Mouse (Mus musculus) heart, embryonic 12.5 days (tissue): ENCODE measurements around the gene Kif12. TPM values are rescaled to one million over a fixed set of nuclear protein-coding genes. Genes with fewer than 3 reads are reported as not detected.

ENCODE experiments used
- ATAC-seq: fragments of 200-750 bp; cut with Nextera tagmentation; 2 replicates; pipeline ENCODE4 v1.8.0; 2017; ENCODE audit warnings: moderate TSS enrichment, moderate library complexity; ENCODE audit not compliant: insufficient number of reproducible peaks, low FRiP score
- H3K27ac ChIP-seq: fragments of 300-500 bp; sonication (generic); 2 replicates; pipeline ENCODE4 v1.5.1; 2016; ENCODE audit warnings: mild to moderate bottlenecking, moderate library complexity; ENCODE audit not compliant: poor library complexity, severe bottlenecking
- H3K27me3 ChIP-seq: fragments of 300-500 bp; sonication (generic); replicated peaks from 2 replicates; pipeline ENCODE4 v1.6.1; 2016; ENCODE audit warnings: mild to moderate bottlenecking, moderate library complexity
- H3K36me3 ChIP-seq: fragments of 300-500 bp; sonication (generic); 2 replicates; pipeline ENCODE4 v1.6.1; 2016; ENCODE audit warnings: mild to moderate bottlenecking, moderate library complexity
- H3K4me1 ChIP-seq: fragments of 300-500 bp; sonication (generic); replicated peaks from 2 replicates; pipeline ENCODE4 v1.6.1; 2016; ENCODE audit warnings: mild to moderate bottlenecking
- H3K4me2 ChIP-seq: fragments of 300-500 bp; sonication (generic); 2 replicates; pipeline ENCODE4 v1.6.1; 2016; ENCODE audit warnings: mild to moderate bottlenecking, moderate library complexity
- H3K4me3 ChIP-seq: fragments of 300-500 bp; sonication (generic); 2 replicates; pipeline ENCODE4 v1.5.1; 2016; ENCODE audit warnings: mild to moderate bottlenecking
- H3K9ac ChIP-seq: fragments of 300-500 bp; sonication (generic); 2 replicates; pipeline ENCODE4 v1.6.1; 2016; ENCODE audit warnings: mild to moderate bottlenecking, moderate library complexity
- H3K9me3 ChIP-seq: fragments of 300-500 bp; sonication (generic); replicated peaks from 2 replicates; pipeline ENCODE4 v1.6.1; 2016; ENCODE audit warnings: mild to moderate bottlenecking, moderate library complexity
- WGBS: fragments of 180-500 bp; shearing (Covaris S2); methylation state at CpG from one replicate; pipeline ENCODE4 v1.1.7; 2016; 5-methylcytosine and 5-hydroxymethylcytosine counted together
- polyA plus RNA-seq: library from polyadenylated mRNA; unstranded; fragments of >200 nt; fragmentation: Nextera tagmentation; extraction: Ambion mirVana; gene quantifications from 2 replicates; pipeline ENCODE4 v1.2.1, GENCODE M21; 2016

Kif12 gene
- polyA plus RNA-seq, 1 experiment from 2014 or later = 0.46 TPM

- Histone ChIP-seq H3K9me3 (no peaks in the 10 kb centered on the region), H3K4me2 (no peak overlapping the region), H3K9ac (no peak overlapping the region), H3K27me3 (0 out of 2 replicates have a peak, but pooled peaks cover 3% of the 10 kb centered on the region), H3K36me3 (no peaks in the 10 kb centered on the region), H3K4me1 (peaks cover 29% of the 10 kb centered on the region), H3K4me3 (no peak overlapping the region), H3K27ac (no peak overlapping the region)
- no peak for ATAC-seq
- WGBS = 74% methylated on average over 7 of the region's 7 CpGs
Measured at GRCm38 (mm10) chr4:63203874-63204273, 31.9 kb upstream of the Kif12 start.

- ATAC-seq = no peak
- H3K36me3 ChIP-seq = no peaks in the 10 kb centered on the region
- H3K4me2 ChIP-seq = no peak overlapping the region
- H3K9ac ChIP-seq = no peak overlapping the region
- H3K9me3 ChIP-seq = no peaks in the 10 kb centered on the region
- H3K4me3 ChIP-seq = no peak overlapping the region
- no peak overlapping the region for H3K27ac ChIP-seq
- 0 out of 2 replicates have a peak, but pooled peaks cover 3% of the 10 kb centered on the region for H3K27me3 ChIP-seq
- H3K4me1 ChIP-seq = no peaks in the 10 kb centered on the region
- 85% methylated on average over 5 of the region's 5 CpGs for WGBS
Measured at GRCm38 (mm10) chr4:63199366-63199765, 27.4 kb upstream of the Kif12 start.

- 83% methylated on average over 2 of the region's 2 CpGs for WGBS
- Histone ChIP-seq H3K4me2 (no peak overlapping the region), H3K4me3 (no peak overlapping the region), H3K27me3 (peaks cover 8% of the 10 kb centered on the region; the same call in 1 of the 2 replicates), H3K9me3 (no peaks in the 10 kb centered on the region), H3K4me1 (peaks cover 9% of the 10 kb centered on the region), H3K36me3 (no peaks in the 10 kb centered on the region), H3K9ac (no peak overlapping the region), H3K27ac (no peak overlapping the region)
- ATAC-seq = no peak
Measured at GRCm38 (mm10) chr4:63194366-63194765, 22.4 kb upstream of the Kif12 start.

GRCm38 (mm10) chr4:63191641-63192040 lies 19.7 kb upstream of the Kif12 start:
- Histone ChIP-seq H3K4me2 (no peak overlapping the region), H3K27me3 (peaks cover 8% of the 10 kb centered on the region; the same call in 1 of the 2 replicates), H3K4me3 (no peak overlapping the region), H3K36me3 (no peaks in the 10 kb centered on the region), H3K4me1 (peaks cover 16% of the 10 kb centered on the region), H3K9me3 (no peaks in the 10 kb centered on the region), H3K9ac (no peak overlapping the region), H3K27ac (no peak overlapping the region)
- no peak for ATAC-seq
- 29% methylated on average over 5 of the region's 5 CpGs for WGBS

- peaks cover 22% of the 10 kb centered on the region for H3K27me3 ChIP-seq
- ATAC-seq = peak; percentile 44; the same call in 1 of the 2 replicates
- no peak overlapping the region for H3K27ac ChIP-seq
- WGBS = 34% methylated on average over 21 of the region's 21 CpGs
- peaks cover 27% of the 10 kb centered on the region for H3K4me1 ChIP-seq
- H3K9me3 ChIP-seq = no peaks in the 10 kb centered on the region
- H3K36me3 ChIP-seq = no peaks in the 10 kb centered on the region
- no peak overlapping the region for H3K4me3 ChIP-seq
- H3K4me2 ChIP-seq = 0 out of 2 replicates have a peak overlapping the region, but pooled peaks have one; percentile 6
- H3K9ac ChIP-seq = 0 out of 2 replicates have a peak overlapping the region, but pooled peaks have one; percentile 2
Measured at GRCm38 (mm10) chr4:63186281-63186870, 14.4 kb upstream of the Kif12 start.

GRCm38 (mm10) chr4:63181556-63181955 lies 9.6 kb upstream of the Kif12 start:
- 0 out of 2 replicates have a peak, but pooled peaks have one; percentile 56 for ATAC-seq
- H3K4me3 ChIP-seq = no peak overlapping the region
- H3K36me3 ChIP-seq = no peaks in the 10 kb centered on the region
- peaks cover 14% of the 10 kb centered on the region for H3K27me3 ChIP-seq
- 8% methylated on average over 5 of the region's 5 CpGs for WGBS
- no peak overlapping the region for H3K4me2 ChIP-seq
- H3K27ac ChIP-seq = no peak overlapping the region
- H3K9ac ChIP-seq = no peak overlapping the region
- H3K4me1 ChIP-seq = peaks cover 15% of the 10 kb centered on the region
- H3K9me3 ChIP-seq = no peaks in the 10 kb centered on the region

GRCm38 (mm10) chr4:63171122-63171521 lies 809 bp downstream of the Kif12 start:
- peaks cover 58% of the 10 kb centered on the region for H3K27me3 ChIP-seq

GRCm38 (mm10) chr4:63170061-63170460 lies 1.9 kb downstream of the Kif12 start:
- Histone ChIP-seq H3K9ac (no peak overlapping the region), H3K4me1 (no peaks in the 10 kb centered on the region), H3K36me3 (no peaks in the 10 kb centered on the region), H3K4me2 (no peak overlapping the region), H3K9me3 (peaks cover 6% of the 10 kb centered on the region; the same call in 1 of the 2 replicates), H3K27ac (no peak overlapping the region), H3K4me3 (no peak overlapping the region), H3K27me3 (peaks cover 58% of the 10 kb centered on the region)
- no peak for ATAC-seq
- 81% methylated on average over 4 of the region's 4 CpGs for WGBS

More at GRCm38 (mm10) chr4:63171122-63171521, 809 bp downstream of the Kif12 start:
- Histone ChIP-seq H3K4me3 (no peak overlapping the region), H3K36me3 (no peaks in the 10 kb centered on the region), H3K4me2 (no peak overlapping the region), H3K27ac (no peak overlapping the region), H3K9ac (no peak overlapping the region), H3K9me3 (peaks cover 6% of the 10 kb centered on the region; the same call in 1 of the 2 replicates), H3K4me1 (no peaks in the 10 kb centered on the region)
- 40% methylated on average over 24 of the region's 24 CpGs for WGBS
- no peak for ATAC-seq

GRCm38 (mm10) chr4:63166323-63166722 lies 5.6 kb downstream of the Kif12 start:
- H3K4me1 ChIP-seq = no peaks in the 10 kb centered on the region
- no peak overlapping the region for H3K4me2 ChIP-seq
- H3K27ac ChIP-seq = no peak overlapping the region
- H3K27me3 ChIP-seq = peaks cover 31% of the 10 kb centered on the region
- no peaks in the 10 kb centered on the region for H3K9me3 ChIP-seq
- no peak for ATAC-seq
- H3K9ac ChIP-seq = no peak overlapping the region
- WGBS = 85% methylated on average over 5 of the region's 5 CpGs
- H3K36me3 ChIP-seq = no peaks in the 10 kb centered on the region
- no peak overlapping the region for H3K4me3 ChIP-seq

GRCm38 (mm10) chr4:63165636-63166035 lies 6.3 kb downstream of the Kif12 start:
- H3K4me2 ChIP-seq = no peak overlapping the region
- H3K9ac ChIP-seq = no peak overlapping the region
- WGBS = 82% methylated on average over 4 of the region's 4 CpGs
- no peaks in the 10 kb centered on the region for H3K9me3 ChIP-seq
- H3K36me3 ChIP-seq = no peaks in the 10 kb centered on the region
- H3K27me3 ChIP-seq = peaks cover 24% of the 10 kb centered on the region
- H3K27ac ChIP-seq = no peak overlapping the region
- H3K4me1 ChIP-seq = no peaks in the 10 kb centered on the region
- no peak overlapping the region for H3K4me3 ChIP-seq
- no peak for ATAC-seq

- H3K9me3 ChIP-seq = no peaks in the 10 kb centered on the region
- WGBS = 17% methylated on average over 5 of the region's 5 CpGs
- H3K4me1 ChIP-seq = 0 out of 2 replicates have a peak, but pooled peaks cover 10% of the 10 kb centered on the region
- no peak overlapping the region for H3K27ac ChIP-seq
- no peak overlapping the region for H3K4me2 ChIP-seq
- H3K4me3 ChIP-seq = no peak overlapping the region
- H3K36me3 ChIP-seq = no peaks in the 10 kb centered on the region
- peaks cover 4% of the 10 kb centered on the region; the same call in 1 of the 2 replicates for H3K27me3 ChIP-seq
- peak; percentile 70 for ATAC-seq
- H3K9ac ChIP-seq = no peak overlapping the region
Measured at GRCm38 (mm10) chr4:63158961-63159592, 12.9 kb downstream of the Kif12 start.
